Mouse (Mus musculus) bone marrow, adult 2 months (tissue): ENCODE measurements around the gene Slc43a3.

ENCODE experiments used
- CTCF ChIP-seq: fragments of 200-500 bp; IDR thresholded peaks from 2 replicates; pipeline ENCODE4 v1.5.1; 2011; ENCODE audit warnings: low read length, control low read depth; ENCODE audit not compliant: control insufficient read depth, insufficient read depth
- POLR2A ChIP-seq: fragments of 200-500 bp; IDR thresholded peaks from 2 replicates; pipeline ENCODE4 v1.6.1; 2011; ENCODE audit warnings: low read depth, mild to moderate bottlenecking, control low read depth, low read length, borderline replicate concordance; ENCODE audit not compliant: control insufficient read depth

DNA sequence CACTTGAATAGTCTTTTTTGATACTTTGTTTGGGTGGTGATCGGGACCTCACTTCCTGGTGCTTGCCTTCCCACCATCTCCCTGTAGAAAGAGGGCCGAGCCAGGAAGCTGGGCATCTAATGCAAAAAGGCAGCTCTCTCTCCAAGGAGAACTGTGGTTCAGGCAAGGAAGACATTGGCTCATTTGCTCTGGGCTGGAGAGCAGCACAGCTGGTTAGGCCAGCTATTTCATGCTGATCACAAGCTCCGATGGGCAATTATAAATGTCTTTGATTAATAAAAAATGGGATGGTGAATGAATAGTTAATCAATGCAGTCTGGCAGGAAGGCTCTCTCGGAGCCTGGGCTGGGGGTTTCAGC, 1.8 kb upstream of the Slc43a3 start:
- no peak for TF ChIP-seq POLR2A
- no peak for TF ChIP-seq CTCF
